Mouse (Mus musculus): Measurements from ENCODE around the gene Abhd10. TPM values are rescaled to one million over a fixed set of nuclear protein-coding genes. Genes with fewer than 3 reads are reported as not detected.

Abhd10 gene
- polyA plus RNA-seq, 1 experiment = not detected

GRCm38 (mm10) chr16:45743591-45744144, 913 bp upstream of the Abhd10 start:
- peaks cover 5% of the 10 kb centered on the region; the same call in 1 of the 2 replicates for H3K4me1 ChIP-seq (ENCODE audit: control insufficient read depth, insufficient read depth, low read length)
- WGBS = 71% methylated on average over 4 of the region's 4 CpGs
- no peak overlapping the region for H3K4me3 ChIP-seq (ENCODE audit: insufficient read depth, low read depth, low read length)
- no peak for TF ChIP-seq CTCF (IDR thresholded peaks at IDR 0.05; ENCODE audit: insufficient read depth, low read depth, low read length)
- no peak for TF ChIP-seq POLR2A (IDR thresholded peaks at IDR 0.05; ENCODE audit: insufficient read depth, low read depth, low read length)
- H3K27ac ChIP-seq (ENCODE audit: insufficient read depth, low read depth, low read length) = no peak overlapping the region

GRCm38 (mm10) chr16:45737880-45738279, 4.9 kb downstream of the Abhd10 start:
- H3K4me1 ChIP-seq (ENCODE audit: control insufficient read depth, insufficient read depth, low read length) = peaks cover 3% of the 10 kb centered on the region; the same call in 1 of the 2 replicates
- 87% methylated on average over 8 of the region's 8 CpGs for WGBS

GRCm38 (mm10) chr16:45736724-45737123, 6.0 kb downstream of the Abhd10 start:
- Histone ChIP-seq H3K4me3 (ENCODE audit: insufficient read depth, low read depth, low read length) (no peak overlapping the region), H3K4me1 (ENCODE audit: control insufficient read depth, insufficient read depth, low read length) (peaks cover 3% of the 10 kb centered on the region; the same call in 1 of the 2 replicates), H3K27ac (ENCODE audit: insufficient read depth, low read depth, low read length) (no peak overlapping the region)
- 96% methylated on average over 3 of the region's 3 CpGs for WGBS
- TF ChIP-seq CTCF (IDR thresholded peaks at IDR 0.05; ENCODE audit: insufficient read depth, low read depth, low read length) = no peak
- TF ChIP-seq POLR2A (IDR thresholded peaks at IDR 0.05; ENCODE audit: insufficient read depth, low read depth, low read length) = no peak

More at GRCm38 (mm10) chr16:45737880-45738279, 4.9 kb downstream of the Abhd10 start:
- Histone ChIP-seq H3K4me3 (ENCODE audit: insufficient read depth, low read depth, low read length) (no peak overlapping the region), H3K27ac (ENCODE audit: insufficient read depth, low read depth, low read length) (no peak overlapping the region)
- TF ChIP-seq CTCF (IDR thresholded peaks at IDR 0.05; ENCODE audit: insufficient read depth, low read depth, low read length) = no peak
- no peak for TF ChIP-seq POLR2A (IDR thresholded peaks at IDR 0.05; ENCODE audit: insufficient read depth, low read depth, low read length)

- H3K27ac ChIP-seq (ENCODE audit: insufficient read depth, low read depth, low read length) = no peak overlapping the region
- no peak for TF ChIP-seq POLR2A (IDR thresholded peaks at IDR 0.05; ENCODE audit: insufficient read depth, low read depth, low read length)
- no peak for TF ChIP-seq CTCF (IDR thresholded peaks at IDR 0.05; ENCODE audit: insufficient read depth, low read depth, low read length)
- WGBS = 77% methylated on average over 5 of the region's 5 CpGs
These were observed 13.6 kb downstream of the Abhd10 start for GRCm38 (mm10) chr16:45729163-45729562.

GRCm38 (mm10) chr16:45724742-45725102, 18.0 kb downstream of the Abhd10 start:
- TF ChIP-seq POLR2A (IDR thresholded peaks at IDR 0.05; ENCODE audit: insufficient read depth, low read depth, low read length) = no peak
- WGBS = 2% methylated on average over 10 of the region's 10 CpGs
- peak overlapping the region; percentile 75 for H3K27ac ChIP-seq (ENCODE audit: insufficient read depth, low read depth, low read length)
- peaks cover 10% of the 10 kb centered on the region for H3K4me1 ChIP-seq (ENCODE audit: control insufficient read depth, insufficient read depth, low read length)
- H3K4me3 ChIP-seq (ENCODE audit: insufficient read depth, low read depth, low read length) = peak overlapping the region; percentile 68

More at GRCm38 (mm10) chr16:45729163-45729562, 13.6 kb downstream of the Abhd10 start:
- Histone ChIP-seq H3K4me1 (ENCODE audit: control insufficient read depth, insufficient read depth, low read length) (peaks cover 3% of the 10 kb centered on the region), H3K4me3 (ENCODE audit: insufficient read depth, low read depth, low read length) (no peak overlapping the region)

GRCm38 (mm10) chr16:45724061-45724741, 18.6 kb downstream of the Abhd10 start, which contains the start of gene Tagln3:
TSS of gene Tagln3 (minus strand) at chr16:45724608.
- TF ChIP-seq CTCF (IDR thresholded peaks at IDR 0.05; ENCODE audit: insufficient read depth, low read depth, low read length) (no peak), POLR2A (IDR thresholded peaks at IDR 0.05; ENCODE audit: insufficient read depth, low read depth, low read length) (no peak)
- Histone ChIP-seq H3K4me3 (ENCODE audit: insufficient read depth, low read depth, low read length) (peak within 1 kb of the TSS; percentile 68), H3K27ac (ENCODE audit: insufficient read depth, low read depth, low read length) (peak within 1 kb of the TSS; percentile 75), H3K4me1 (ENCODE audit: control insufficient read depth, insufficient read depth, low read length) (peaks cover 10% of the 10 kb centered on the region)
- WGBS = under 1% methylated on average over 30 of the region's 30 CpGs

GRCm38 (mm10) chr16:45723172-45723901, 19.4 kb downstream of the Abhd10 start:
- WGBS = 12% methylated on average over 6 of the region's 6 CpGs
- H3K4me3 ChIP-seq (ENCODE audit: insufficient read depth, low read depth, low read length) = peak overlapping the region; percentile 68

GRCm38 (mm10) chr16:45722460-45722951, 20.2 kb downstream of the Abhd10 start:
- WGBS = 53% methylated on average over 3 of the region's 3 CpGs
- peak overlapping the region; percentile 68 for H3K4me3 ChIP-seq (ENCODE audit: insufficient read depth, low read depth, low read length)
- H3K27ac ChIP-seq (ENCODE audit: insufficient read depth, low read depth, low read length) = peak overlapping the region; percentile 75
- H3K4me1 ChIP-seq (ENCODE audit: control insufficient read depth, insufficient read depth, low read length) = peaks cover 10% of the 10 kb centered on the region
- no peak for TF ChIP-seq CTCF (IDR thresholded peaks at IDR 0.05; ENCODE audit: insufficient read depth, low read depth, low read length)
- no peak for TF ChIP-seq POLR2A (IDR thresholded peaks at IDR 0.05; ENCODE audit: insufficient read depth, low read depth, low read length)

More at GRCm38 (mm10) chr16:45723172-45723901, 19.4 kb downstream of the Abhd10 start:
- peaks cover 10% of the 10 kb centered on the region for H3K4me1 ChIP-seq (ENCODE audit: control insufficient read depth, insufficient read depth, low read length)
- TF ChIP-seq POLR2A (IDR thresholded peaks at IDR 0.05; ENCODE audit: insufficient read depth, low read depth, low read length) (no peak), CTCF (IDR thresholded peaks at IDR 0.05; ENCODE audit: insufficient read depth, low read depth, low read length) (no peak)
- H3K27ac ChIP-seq (ENCODE audit: insufficient read depth, low read depth, low read length) = peak overlapping the region; percentile 75
